Mouse (Mus musculus) hindbrain, embryonic 13.5 days (tissue): ENCODE measurements around the gene Best1. TPM values are rescaled to one million over a fixed set of nuclear protein-coding genes. Genes with fewer than 3 reads are reported as not detected.

Experiments used
- ATAC-seq: fragments of 200-750 bp; cut with Nextera tagmentation; 2 replicates; pipeline ENCODE4 v1.8.0; 2017; ENCODE audit warnings: moderate TSS enrichment; ENCODE audit not compliant: low FRiP score
- H3K27ac ChIP-seq: fragments of 300-500 bp; sonication (generic); 2 replicates; pipeline ENCODE4 v1.5.1; 2015; ENCODE audit warnings: inconsistent platforms, mild to moderate bottlenecking, moderate library complexity
- H3K27me3 ChIP-seq: fragments of 300-500 bp; sonication (generic); 2 replicates; pipeline ENCODE4 v1.6.1; 2015; ENCODE audit warnings: mild to moderate bottlenecking, inconsistent platforms
- H3K36me3 ChIP-seq: fragments of 300-500 bp; sonication (generic); 2 replicates; pipeline ENCODE4 v1.6.1; 2015; ENCODE audit warnings: mild to moderate bottlenecking, inconsistent platforms
- H3K4me1 ChIP-seq: fragments of 300-500 bp; sonication (generic); replicated peaks from 2 replicates; pipeline ENCODE4 v1.6.1; 2015; ENCODE audit warnings: inconsistent platforms
- H3K4me2 ChIP-seq: fragments of 300-500 bp; sonication (generic); 2 replicates; pipeline ENCODE4 v1.6.1; 2015; ENCODE audit warnings: inconsistent platforms, mild to moderate bottlenecking, moderate library complexity
- H3K4me3 ChIP-seq: fragments of 300-500 bp; sonication (generic); 2 replicates; pipeline ENCODE4 v1.5.1; 2015; ENCODE audit warnings: mild to moderate bottlenecking, inconsistent platforms
- H3K9ac ChIP-seq: fragments of 300-500 bp; sonication (generic); 2 replicates; pipeline ENCODE4 v1.6.1; 2015; ENCODE audit warnings: mild to moderate bottlenecking, inconsistent platforms
- H3K9me3 ChIP-seq: fragments of 300-500 bp; sonication (generic); 2 replicates; pipeline ENCODE4 v1.6.1; 2016; ENCODE audit warnings: inconsistent platforms
- whole genome bisulfite sequencing: fragments of 180-500 bp; shearing (Covaris S2); methylation state at CpG from one replicate; pipeline ENCODE4 v1.1.7; 2015; 5-methylcytosine and 5-hydroxymethylcytosine counted together
- polyA plus RNA-seq: library from polyadenylated mRNA; unstranded; fragments of >200 nt; fragmentation: Nextera tagmentation; extraction: Ambion mirVana; gene quantifications from 2 replicates; pipeline ENCODE4 v1.2.1, GENCODE M21; 2015

The Best1 gene
- polyA plus RNA-seq, 1 experiment from 2014 or later = 1.5 TPM

GRCm38 (mm10) chr19:9945800-9946564, 55.5 kb downstream of the Best1 start:
- Histone ChIP-seq H3K36me3 (no peaks in the 10 kb centered on the region), H3K4me1 (0 out of 2 replicates have a peak, but pooled peaks cover 2% of the 10 kb centered on the region), H3K27me3 (no peaks in the 10 kb centered on the region), H3K4me2 (no peak overlapping the region), H3K9me3 (no peaks in the 10 kb centered on the region), H3K9ac (no peak overlapping the region), H3K27ac (no peak overlapping the region), H3K4me3 (no peak overlapping the region)
- ATAC-seq = no peak
- 90% methylated on average over 8 of the region's 8 CpGs for WGBS

- Histone ChIP-seq H3K4me1 (0 out of 2 replicates have a peak, but pooled peaks cover 4% of the 10 kb centered on the region), H3K27me3 (no peaks in the 10 kb centered on the region), H3K4me3 (no peak overlapping the region), H3K27ac (no peak overlapping the region), H3K4me2 (no peak overlapping the region), H3K9ac (no peak overlapping the region), H3K36me3 (no peaks in the 10 kb centered on the region), H3K9me3 (no peaks in the 10 kb centered on the region)
- 65% methylated on average over 10 of the region's 10 CpGs for WGBS
- ATAC-seq = no peak
Observed at GRCm38 (mm10) chr19:9942539-9943533, 58.6 kb downstream of the Best1 start.

- no peak overlapping the region for H3K4me2 ChIP-seq
- 76% methylated on average over 1 of the region's 1 CpGs for WGBS
- H3K27me3 ChIP-seq = no peaks in the 10 kb centered on the region
- no peak overlapping the region for H3K4me3 ChIP-seq
- no peaks in the 10 kb centered on the region for H3K36me3 ChIP-seq
- ATAC-seq = no peak
- no peaks in the 10 kb centered on the region for H3K9me3 ChIP-seq
- H3K9ac ChIP-seq = no peak overlapping the region
- H3K27ac ChIP-seq = no peak overlapping the region
- 0 out of 2 replicates have a peak, but pooled peaks cover 4% of the 10 kb centered on the region for H3K4me1 ChIP-seq
Observed at GRCm38 (mm10) chr19:9941809-9942208, 59.6 kb downstream of the Best1 start.

- no peak overlapping the region for H3K4me2 ChIP-seq
- no peak overlapping the region for H3K27ac ChIP-seq
- no peak overlapping the region for H3K9ac ChIP-seq
- no peaks in the 10 kb centered on the region for H3K9me3 ChIP-seq
- no peak for ATAC-seq
- H3K36me3 ChIP-seq = no peaks in the 10 kb centered on the region
- 0 out of 2 replicates have a peak, but pooled peaks cover 4% of the 10 kb centered on the region for H3K4me1 ChIP-seq
- WGBS = 9% methylated on average over 4 of the region's 4 CpGs
- no peak overlapping the region for H3K4me3 ChIP-seq
- no peaks in the 10 kb centered on the region for H3K27me3 ChIP-seq
Observed at GRCm38 (mm10) chr19:9940903-9941302, 60.5 kb downstream of the Best1 start.

GRCm38 (mm10) chr19:9939841-9940240, 61.6 kb downstream of the Best1 start:
- H3K9me3 ChIP-seq = no peaks in the 10 kb centered on the region
- no peaks in the 10 kb centered on the region for H3K27me3 ChIP-seq
- no peak overlapping the region for H3K4me2 ChIP-seq
- WGBS = 70% methylated on average over 7 of the region's 7 CpGs
- H3K9ac ChIP-seq = no peak overlapping the region
- H3K36me3 ChIP-seq = no peaks in the 10 kb centered on the region
- H3K4me1 ChIP-seq = 0 out of 2 replicates have a peak, but pooled peaks cover 4% of the 10 kb centered on the region
- H3K27ac ChIP-seq = no peak overlapping the region
- no peak for ATAC-seq
- H3K4me3 ChIP-seq = no peak overlapping the region

- WGBS = 79% methylated on average over 13 of the region's 13 CpGs
- Histone ChIP-seq H3K9me3 (no peaks in the 10 kb centered on the region), H3K4me3 (no peak overlapping the region), H3K27me3 (no peaks in the 10 kb centered on the region), H3K9ac (no peak overlapping the region), H3K27ac (no peak overlapping the region), H3K36me3 (no peaks in the 10 kb centered on the region), H3K4me1 (0 out of 2 replicates have a peak, but pooled peaks cover 4% of the 10 kb centered on the region), H3K4me2 (no peak overlapping the region)
- ATAC-seq = no peak
Observed at GRCm38 (mm10) chr19:9938824-9939303, 62.6 kb downstream of the Best1 start.

- Histone ChIP-seq H3K4me3 (no peak overlapping the region), H3K27me3 (no peaks in the 10 kb centered on the region), H3K36me3 (no peaks in the 10 kb centered on the region), H3K4me1 (0 out of 2 replicates have a peak, but pooled peaks cover 4% of the 10 kb centered on the region), H3K9ac (no peak overlapping the region), H3K4me2 (no peak overlapping the region), H3K27ac (no peak overlapping the region), H3K9me3 (no peaks in the 10 kb centered on the region)
- no peak for ATAC-seq
- 77% methylated on average over 6 of the region's 6 CpGs for WGBS
Observed at GRCm38 (mm10) chr19:9938156-9938823, 63.1 kb downstream of the Best1 start.

- H3K27me3 ChIP-seq = no peaks in the 10 kb centered on the region
- no peak for ATAC-seq
- H3K9ac ChIP-seq = no peak overlapping the region
- H3K4me1 ChIP-seq = 0 out of 2 replicates have a peak, but pooled peaks cover 4% of the 10 kb centered on the region
- H3K36me3 ChIP-seq = no peaks in the 10 kb centered on the region
- 71% methylated on average over 5 of the region's 5 CpGs for WGBS
- no peaks in the 10 kb centered on the region for H3K9me3 ChIP-seq
- no peak overlapping the region for H3K4me2 ChIP-seq
- no peak overlapping the region for H3K4me3 ChIP-seq
- H3K27ac ChIP-seq = no peak overlapping the region
Observed at GRCm38 (mm10) chr19:9937428-9937827, 64.0 kb downstream of the Best1 start.

GRCm38 (mm10) chr19:9936579-9936978, 64.9 kb downstream of the Best1 start:
- no peaks in the 10 kb centered on the region for H3K36me3 ChIP-seq
- no peaks in the 10 kb centered on the region for H3K9me3 ChIP-seq
- H3K27ac ChIP-seq = no peak overlapping the region
- ATAC-seq = no peak
- no peak overlapping the region for H3K4me3 ChIP-seq
- H3K4me2 ChIP-seq = no peak overlapping the region
- no peak overlapping the region for H3K9ac ChIP-seq
- H3K27me3 ChIP-seq = no peaks in the 10 kb centered on the region
- WGBS = 66% methylated on average over 5 of the region's 5 CpGs
- 0 out of 2 replicates have a peak, but pooled peaks cover 4% of the 10 kb centered on the region for H3K4me1 ChIP-seq
